Mouse (Mus musculus) right cerebral cortex, adult 2 months (tissue): Measurements from ENCODE around the gene Ssxb10.
"Not testable (repeated sequence)": the region's sequence is repeated elsewhere in the genome, so short reads cannot be mapped to it uniquely, and the experiment has no call there.

Source experiments
- DNase-seq, 2 experiments: peaks; one replicate each; pipeline ENCODE4 v3.0.0; 2021 to 2022; ENCODE audit warnings: low spot score in 2 of 2

Ssxb10 gene

DNA sequence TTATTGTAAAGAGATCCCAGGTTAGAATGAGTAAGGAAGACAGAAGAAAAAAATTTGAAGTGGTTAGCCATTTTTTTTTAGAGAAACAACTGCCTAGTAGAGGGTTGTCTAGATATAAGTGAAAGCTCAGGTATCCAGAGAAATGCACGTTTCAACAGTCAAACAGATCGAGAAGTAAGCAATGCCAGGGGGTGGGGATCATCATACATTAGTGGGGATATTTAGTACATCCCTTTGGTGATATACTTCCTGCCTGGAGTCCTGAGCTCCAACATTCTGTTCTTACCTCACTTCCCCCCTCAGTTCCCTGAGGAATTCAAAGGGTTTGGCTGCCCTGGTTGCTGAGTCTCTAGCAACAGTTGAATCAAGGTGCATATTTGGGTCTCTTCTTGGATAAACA, at the start of gene Ssxb10:
Ssxb10 (plus strand) TSS at position 301 of the 400 bp plus-strand sequence.
- DNase-seq = no peak

- no peak for DNase-seq
Measured at GRCm38 (mm10) chrX:8288621-8289020, 38.6 kb upstream of the Ssxb10 start.

- DNase-seq = no peak
Measured at GRCm38 (mm10) chrX:8309302-8309701, 17.9 kb upstream of the Ssxb10 start.

- DNase-seq = peak; percentile 1 to 8
Measured at GRCm38 (mm10) chrX:8314905-8315304, 12.3 kb upstream of the Ssxb10 start.

- not testable (repeated sequence) for DNase-seq
Measured at GRCm38 (mm10) chrX:8366678-8367077, 39.5 kb downstream of the Ssxb10 start, which contains the start of gene Ssxb9. Gene Ssxb9, plus strand, starts transcription at chrX:8366978.
